Mouse (Mus musculus): Measurements from ENCODE around the gene Tmem238.
A peak's percentile ranks its signal among the peaks of the same experiment; 100 is the strongest.

The Tmem238 gene

DNA sequence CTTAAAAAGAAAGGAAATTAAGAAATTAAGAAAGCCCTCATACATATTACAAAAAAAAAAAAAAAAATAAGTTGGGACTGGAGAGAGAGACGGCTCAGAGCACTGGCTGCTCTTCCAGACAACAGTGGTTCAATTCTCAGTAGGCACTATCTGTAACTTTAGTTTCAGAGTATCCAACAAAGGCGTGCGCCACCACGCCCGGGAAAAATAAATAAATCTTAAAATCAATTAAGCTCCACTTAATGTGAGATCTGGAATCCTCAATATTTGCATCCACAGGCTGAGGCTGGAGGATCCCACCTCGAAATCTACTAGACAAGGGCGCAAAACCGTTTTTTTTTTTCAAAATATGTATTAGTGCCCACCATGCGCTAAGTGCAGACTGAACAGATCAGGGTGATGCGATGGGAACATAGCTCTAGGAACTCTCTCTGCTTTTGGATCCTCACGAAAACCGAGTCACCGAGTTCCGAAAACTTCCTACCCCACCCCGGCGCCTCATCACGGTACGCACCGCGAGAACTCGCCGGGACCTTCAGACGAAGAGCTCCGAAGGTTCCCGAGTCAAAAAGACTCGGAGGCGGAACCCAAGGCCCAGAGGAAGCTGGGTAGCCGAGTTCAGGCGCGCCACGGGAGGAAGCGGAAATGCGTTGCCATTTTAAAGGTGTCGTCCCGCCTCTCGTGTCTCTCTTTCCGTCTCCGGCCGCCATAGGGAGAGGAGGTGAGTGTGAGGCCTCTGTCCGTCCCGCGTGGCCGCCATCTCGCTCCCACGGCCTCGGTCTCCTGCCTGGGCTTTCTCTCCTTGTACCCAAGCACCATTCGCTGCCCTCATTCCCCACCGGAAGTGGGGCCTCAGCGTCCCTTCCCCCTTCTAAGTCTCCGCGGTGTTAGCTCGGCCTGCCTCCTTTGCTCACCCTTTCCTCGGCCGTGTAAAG, 3.1 kb upstream of the Tmem238 start, which contains the start of gene Rpl28:
TSS of gene Rpl28 (plus strand) at position 597 of the 935 bp plus-strand sequence.
- DNase-seq: peak; percentile 93 to 94

DNA sequence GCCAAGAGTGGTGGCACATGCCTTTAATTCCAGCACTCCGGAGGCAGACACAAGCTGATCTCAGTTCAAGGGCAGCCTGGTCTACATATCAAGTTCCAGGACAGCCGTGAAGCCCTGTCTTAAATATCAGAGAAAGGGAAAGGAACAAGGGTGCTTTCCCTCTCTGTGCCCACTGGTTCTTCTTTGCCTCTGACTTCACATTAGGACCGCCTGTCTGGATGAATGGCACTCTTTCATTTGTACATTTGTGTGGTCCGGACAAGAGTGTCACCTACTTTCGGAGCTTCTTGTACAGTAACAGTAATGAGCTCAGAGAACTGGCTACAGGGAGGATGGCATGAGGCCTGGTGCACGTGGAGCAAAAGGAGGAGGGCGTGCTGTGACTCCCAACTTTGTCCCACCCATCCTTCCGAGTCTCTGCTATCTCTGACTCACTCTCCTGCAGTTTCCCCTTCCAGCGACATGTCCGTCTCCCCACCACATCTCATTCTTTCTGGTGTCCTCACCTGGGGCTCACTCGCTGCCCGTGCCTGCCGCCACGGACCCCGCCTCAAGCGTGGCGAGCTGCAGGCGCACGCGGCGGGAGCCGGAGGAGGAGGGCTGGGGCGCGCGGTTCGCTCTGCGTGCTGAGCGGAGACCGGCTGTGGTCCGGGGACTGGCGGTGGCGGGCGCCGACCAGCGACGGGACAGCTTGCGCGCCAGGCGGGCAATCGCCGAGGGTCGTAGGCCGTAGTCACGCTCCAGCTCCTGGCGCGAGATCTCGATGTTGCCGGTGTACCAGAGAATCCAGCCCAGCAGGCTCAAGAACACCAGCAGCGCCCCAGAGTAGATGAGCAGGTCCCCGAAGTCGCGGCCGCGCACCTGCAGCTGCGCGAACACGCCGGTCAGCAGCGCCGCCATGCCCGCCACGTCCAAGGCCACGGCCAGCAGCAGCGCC, 689 bp downstream of the Tmem238 start:
- DNase-seq: peak; percentile 63 to 71

- peak; percentile 74 to 81 for DNase-seq
Observed at GRCm38 (mm10) chr7:4783667-4784268, 5.7 kb downstream of the Tmem238 start.

GRCm38 (mm10) chr7:4782759-4783158, 6.7 kb downstream of the Tmem238 start, which contains the start of the genes Il11 and Tmem190:
Gene Il11, minus strand, starts transcription at chr7:4782859.
Gene Tmem190, plus strand, starts transcription at chr7:4782937.
- no peak for DNase-seq

DNA sequence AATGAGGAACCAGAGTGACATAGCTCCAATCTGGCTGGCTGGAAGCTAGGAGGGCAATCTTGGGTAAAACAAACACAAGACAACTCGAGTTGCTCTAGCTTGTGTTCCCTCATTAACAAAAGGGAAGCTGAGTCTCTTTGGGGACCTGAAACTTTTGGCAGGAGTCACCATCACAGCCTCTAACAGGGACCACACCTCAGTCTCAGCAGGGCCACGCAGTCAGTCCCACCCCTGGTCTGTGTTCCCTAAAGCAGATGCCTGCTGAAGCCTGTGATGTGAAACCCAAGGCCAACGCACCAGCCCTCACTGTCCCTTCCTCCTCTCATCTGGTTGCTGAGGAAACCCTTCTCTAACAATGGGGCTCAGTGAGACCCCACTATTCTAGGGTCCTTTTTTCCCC, 7.3 kb downstream of the Tmem238 start:
- no peak for DNase-seq

DNA sequence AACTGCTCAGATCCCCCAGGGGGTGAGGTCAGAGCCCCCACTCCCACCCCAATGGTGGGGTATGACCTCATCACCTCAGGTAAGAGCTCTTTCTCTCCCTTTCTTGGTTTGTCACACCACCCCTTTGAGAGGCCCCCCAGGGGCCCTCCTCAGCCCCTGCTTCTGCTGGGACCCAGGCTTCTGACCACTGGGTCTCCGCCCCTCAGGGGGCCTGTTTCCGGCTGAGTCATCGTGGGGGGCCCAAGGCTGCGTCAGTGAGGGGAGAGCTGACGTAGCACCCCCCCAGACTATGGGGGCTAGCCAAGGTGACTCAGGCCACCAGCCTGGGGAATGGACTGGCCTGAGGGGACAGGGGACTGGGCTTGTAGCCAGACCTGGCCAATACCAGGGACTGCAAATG, 9.5 kb downstream of the Tmem238 start:
- DNase-seq: no peak

DNA sequence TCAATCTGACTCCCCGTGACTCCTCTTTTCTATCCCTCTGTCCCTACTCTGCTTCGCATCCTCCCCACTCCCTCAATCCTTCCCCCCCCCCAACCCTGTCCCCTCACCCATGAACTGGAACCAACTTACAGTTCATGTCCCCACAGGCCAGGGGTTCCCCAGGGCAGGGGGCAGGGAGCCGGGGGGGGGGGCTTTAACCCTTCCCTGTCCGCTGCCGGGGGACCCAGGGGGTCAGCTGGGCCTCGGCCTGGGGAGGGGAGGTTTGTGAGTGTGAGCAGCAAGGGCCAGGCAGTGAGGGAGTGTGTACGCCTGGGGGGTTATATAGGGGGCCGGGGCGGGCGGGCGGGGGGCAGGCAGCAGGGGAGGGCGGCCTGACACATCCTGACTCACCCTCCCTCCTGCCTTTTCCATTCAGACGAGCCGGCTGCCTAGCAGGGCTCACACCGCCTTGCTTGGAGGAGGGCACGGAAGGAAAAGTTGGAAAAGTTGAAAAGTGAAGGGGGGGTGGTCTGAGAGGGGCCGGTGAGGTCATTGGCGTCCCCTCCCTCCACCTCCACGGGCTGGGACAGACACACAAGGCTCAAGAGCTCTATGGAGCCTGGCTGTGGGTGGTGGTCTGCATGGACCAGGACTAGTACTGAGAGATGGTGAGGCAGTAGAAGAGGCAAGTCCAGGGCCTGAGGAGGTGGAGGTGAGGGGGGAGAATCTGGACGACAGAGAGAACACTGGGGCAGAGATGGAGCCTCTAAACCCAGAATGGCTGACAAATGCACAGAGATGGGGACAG, 11.4 kb downstream of the Tmem238 start:
- DNase-seq: no peak

DNA sequence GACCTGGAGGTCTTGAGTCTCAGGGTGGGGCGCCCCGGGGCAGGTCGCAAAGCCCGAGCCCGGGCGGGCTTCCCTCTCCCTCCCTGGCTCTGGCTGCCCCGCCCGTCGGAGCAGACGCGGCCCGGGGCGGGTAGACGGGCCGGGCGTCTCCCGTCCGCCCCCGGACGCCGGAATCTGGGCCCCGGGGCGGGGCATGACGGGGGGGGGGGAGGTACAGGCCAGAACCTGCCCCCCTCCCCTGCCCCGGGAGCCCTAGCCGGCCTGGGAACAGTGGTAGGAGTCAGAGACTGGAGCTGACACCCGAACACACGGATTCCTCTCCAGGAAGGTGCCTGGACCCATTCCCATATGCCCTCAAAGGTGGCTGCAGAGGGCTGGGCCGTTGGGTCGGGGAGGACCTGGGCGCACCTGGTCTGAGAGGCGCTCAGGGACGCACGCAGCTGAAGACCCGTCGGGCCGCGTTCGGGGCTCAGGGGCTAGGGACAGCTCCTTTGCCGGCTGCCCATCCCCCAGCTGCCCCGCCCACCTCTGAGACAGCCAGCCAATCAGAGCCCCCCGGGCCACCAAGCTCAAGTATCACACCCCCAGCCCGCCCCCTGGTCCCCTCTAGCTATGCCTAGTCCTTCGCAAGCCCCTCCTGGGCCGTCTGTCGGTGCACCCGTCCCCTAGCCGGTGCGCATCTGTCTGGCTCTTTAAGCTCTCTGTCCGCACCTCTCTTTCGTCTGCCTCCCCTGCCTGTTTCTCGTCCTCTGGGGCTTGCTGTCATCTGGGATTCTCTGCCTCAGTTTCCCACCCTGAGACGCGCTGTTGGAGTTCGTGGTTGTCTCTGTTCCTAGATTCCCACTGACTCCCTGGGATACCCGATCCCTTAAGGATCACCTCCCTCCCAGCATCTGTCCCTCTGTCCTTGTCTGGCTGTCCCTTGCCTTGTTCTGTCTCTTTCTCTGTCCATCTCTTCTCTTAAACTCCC, 12.3 kb downstream of the Tmem238 start:
- DNase-seq: no peak

GRCm38 (mm10) chr7:4776131-4776530, 13.3 kb downstream of the Tmem238 start:
- DNase-seq: no peak

GRCm38 (mm10) chr7:4771202-4771601, 18.3 kb downstream of the Tmem238 start, which contains the start of gene Fam71e2:
Gene Fam71e2, minus strand, starts transcription at chr7:4771302.
- no peak for DNase-seq

- DNase-seq: no peak
Observed at GRCm38 (mm10) chr7:4764946-4765710, 24.3 kb downstream of the Tmem238 start.

- DNase-seq: no peak
Observed at GRCm38 (mm10) chr7:4759670-4760069, 29.8 kb downstream of the Tmem238 start.

GRCm38 (mm10) chr7:4752821-4753570, 36.5 kb downstream of the Tmem238 start, which contains the start of gene Cox6b2:
Gene Cox6b2, minus strand, starts transcription at chr7:4753094.
- peak; percentile 28 to 38 for DNase-seq

DNA sequence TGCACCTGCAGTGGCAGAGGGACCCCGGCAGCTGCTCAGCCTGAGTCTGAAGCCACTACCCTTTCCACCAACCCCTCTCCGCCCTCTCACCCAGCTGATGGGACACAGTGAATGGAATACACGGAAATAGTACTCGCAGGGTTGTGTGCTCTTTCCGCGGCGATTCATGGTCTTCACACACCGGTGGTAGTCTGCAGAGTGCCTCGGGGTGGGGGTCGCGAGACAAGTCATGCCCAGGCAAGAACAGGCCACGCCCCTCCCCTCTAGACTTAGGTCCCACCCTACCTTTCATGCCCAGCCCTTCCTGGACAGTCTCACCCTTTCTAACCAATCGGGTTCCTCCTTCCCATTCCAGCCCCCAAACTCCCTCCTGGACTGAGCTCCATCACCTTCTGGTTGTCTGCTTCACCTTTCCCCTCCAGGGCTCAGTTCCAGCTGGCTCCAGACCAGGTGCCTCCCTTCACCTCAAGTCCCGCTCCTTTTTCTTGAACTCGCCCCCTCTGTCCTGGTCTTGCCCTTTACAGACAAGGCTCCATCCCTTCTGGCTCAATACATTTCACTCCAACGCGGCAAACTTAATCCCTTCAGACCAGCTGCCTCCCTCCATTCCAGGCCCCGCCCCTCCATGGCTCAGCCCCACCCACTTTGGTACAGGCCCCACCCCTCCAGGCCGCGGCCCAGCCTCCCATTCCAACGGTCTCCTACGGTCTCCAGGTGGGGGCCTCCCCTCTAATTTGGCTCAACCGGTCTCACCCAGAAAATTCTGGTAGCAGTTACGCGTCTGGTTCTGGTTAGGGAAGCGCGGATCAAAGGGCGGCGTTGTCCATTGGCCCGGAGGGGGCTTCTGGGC, 37.3 kb downstream of the Tmem238 start:
- peak in 1 of 2 experiments; percentile 16 for DNase-seq

GRCm38 (mm10) chr7:4749169-4749568, 40.3 kb downstream of the Tmem238 start:
- DNase-seq: no peak

- no peak for DNase-seq
Observed at GRCm38 (mm10) chr7:4748321-4748720, 41.1 kb downstream of the Tmem238 start.

- no peak for DNase-seq
Observed at GRCm38 (mm10) chr7:4747156-4747899, 42.1 kb downstream of the Tmem238 start.

Measured in cerebellum, postnatal 36 days (tissue).